Mouse (Mus musculus) liver, embryonic 14.5 days (tissue): Measurements from ENCODE around the gene Smarca4.

Source experiments
- CTCF ChIP-seq: IDR thresholded peaks from 2 replicates; pipeline ENCODE4 v1.5.1; 2016; ENCODE audit warnings: antibody characterized with exemption, low read depth, control low read depth
- EP300 ChIP-seq: IDR thresholded peaks from 2 replicates; pipeline ENCODE4 v1.6.1; 2016; ENCODE audit warnings: antibody characterized with exemption, low read depth

DNA sequence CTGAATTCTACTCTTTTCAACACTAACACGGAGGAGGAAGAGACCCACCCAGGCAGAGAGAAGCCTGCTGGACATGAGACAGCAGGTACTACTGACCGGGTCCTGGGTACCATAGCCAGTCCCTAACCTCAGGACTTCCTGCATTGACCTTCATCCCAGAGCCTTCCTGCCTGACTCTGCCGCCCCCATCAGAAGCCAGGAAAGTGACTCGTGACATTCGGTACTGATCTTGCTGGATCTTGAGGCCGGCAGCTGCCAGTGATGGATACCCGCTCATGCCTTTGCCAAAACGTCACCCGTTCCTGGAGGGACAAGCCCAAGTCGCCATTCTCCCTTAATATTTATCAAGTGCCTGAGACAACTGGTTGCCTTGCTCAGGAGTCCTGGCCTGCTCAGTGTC, 132.5 kb downstream of the Smarca4 start:
- TF ChIP-seq CTCF (no peak), EP300 (no peak)
